Mouse (Mus musculus) intestine, embryonic 14.5 days (tissue): ENCODE data around the gene Fndc7. TPM values are rescaled to one million over a fixed set of nuclear protein-coding genes. Genes with fewer than 3 reads are reported as not detected.
"Not testable (repeated sequence)": the region's sequence is repeated elsewhere in the genome, so short reads cannot be mapped to it uniquely, and the experiment has no call there.

ENCODE experiments used
- ATAC-seq: fragments of 200-750 bp; cut with Nextera tagmentation; replicated peaks from 2 replicates; pipeline ENCODE4 v1.8.0; 2017; ENCODE audit warnings: low read depth, moderate number of reproducible peaks, moderate TSS enrichment, moderate library complexity; ENCODE audit not compliant: low FRiP score, low TSS enrichment
- DNase-seq: peaks from one replicate; pipeline ENCODE4 v3.0.0-alpha.2; 2018; ENCODE audit warnings: low spot score
- H3K27ac ChIP-seq: fragments of 300-500 bp; sonication (generic); 2 replicates; pipeline ENCODE4 v1.5.1; 2014; ENCODE audit warnings: low read depth, mild to moderate bottlenecking, control low read depth
- H3K27me3 ChIP-seq: fragments of 300-500 bp; sonication (generic); replicated peaks from 2 replicates; pipeline ENCODE4 v1.6.1; 2014; ENCODE audit warnings: low read length, control low read depth; ENCODE audit not compliant: control insufficient read depth, insufficient read depth
- H3K36me3 ChIP-seq: fragments of 300-500 bp; sonication (generic); 2 replicates; pipeline ENCODE4 v1.6.1; 2014; ENCODE audit warnings: low read length, control low read depth; ENCODE audit not compliant: control insufficient read depth, insufficient read depth
- H3K4me1 ChIP-seq: fragments of 300-500 bp; sonication (generic); replicated peaks from 2 replicates; pipeline ENCODE4 v1.6.1; 2014; ENCODE audit warnings: low read length, control low read depth, mixed read lengths; ENCODE audit not compliant: control insufficient read depth, insufficient read depth
- H3K4me2 ChIP-seq: fragments of 300-500 bp; sonication (generic); 2 replicates; pipeline ENCODE4 v1.6.1; 2014; ENCODE audit warnings: low read length
- H3K4me3 ChIP-seq: fragments of 300-500 bp; sonication (generic); 2 replicates; pipeline ENCODE4 v1.5.1; 2014; ENCODE audit warnings: low read depth, low read length, control low read depth, mixed read lengths
- H3K9ac ChIP-seq: fragments of 300-500 bp; sonication (generic); 2 replicates; pipeline ENCODE4 v1.6.1; 2014; ENCODE audit warnings: mild to moderate bottlenecking, low read length
- H3K9me3 ChIP-seq: fragments of 300-500 bp; sonication (generic); 2 replicates; pipeline ENCODE4 v1.6.1; 2016; ENCODE audit warnings: low read length, control low read depth; ENCODE audit not compliant: control insufficient read depth
- WGBS: fragments of 180-500 bp; shearing (Covaris S2); extraction: QIAGEN DNeasy Blood & Tissue Kit; methylation state at CpG from one replicate; pipeline ENCODE4 v1.1.7; 2014; 5-methylcytosine and 5-hydroxymethylcytosine counted together
- polyA plus RNA-seq: library from polyadenylated mRNA; unstranded; fragments of >200 nt; fragmentation: Nextera tagmentation; extraction: Ambion mirVana; gene quantifications from 2 replicates; pipeline ENCODE4 v1.2.1, GENCODE M21; 2014

Fndc7 gene
- polyA plus RNA-seq, 1 experiment from 2014 or later = 0.09 TPM

- Histone ChIP-seq H3K27me3 (no peaks in the 10 kb centered on the region), H3K9me3 (0 out of 2 replicates have a peak, but pooled peaks cover 3% of the 10 kb centered on the region), H3K4me3 (no peak overlapping the region), H3K4me1 (no peaks in the 10 kb centered on the region), H3K9ac (no peak overlapping the region), H3K36me3 (no peaks in the 10 kb centered on the region), H3K4me2 (no peak overlapping the region), H3K27ac (no peak overlapping the region)
- 92% methylated on average over 3 of the region's 3 CpGs for WGBS
- ATAC-seq (no peak), DNase-seq (no peak)
These were observed 24.1 kb downstream of the Fndc7 start for GRCm38 (mm10) chr3:108865676-108866075.

GRCm38 (mm10) chr3:108865129-108865528 lies 24.7 kb downstream of the Fndc7 start:
- no peaks in the 10 kb centered on the region for H3K36me3 ChIP-seq
- no peak overlapping the region for H3K4me3 ChIP-seq
- 51% methylated on average over 3 of the region's 3 CpGs for WGBS
- no peak overlapping the region for H3K9ac ChIP-seq
- no peaks in the 10 kb centered on the region for H3K4me1 ChIP-seq
- no peak overlapping the region for H3K4me2 ChIP-seq
- no peaks in the 10 kb centered on the region for H3K27me3 ChIP-seq
- DNase-seq (no peak), ATAC-seq (no peak)
- no peak overlapping the region for H3K27ac ChIP-seq
- 0 out of 2 replicates have a peak, but pooled peaks cover 3% of the 10 kb centered on the region for H3K9me3 ChIP-seq

GRCm38 (mm10) chr3:108863091-108863490 lies 26.7 kb downstream of the Fndc7 start:
- H3K36me3 ChIP-seq = no peaks in the 10 kb centered on the region
- H3K9me3 ChIP-seq = 0 out of 2 replicates have a peak, but pooled peaks cover 3% of the 10 kb centered on the region
- 75% methylated on average over 10 of the region's 10 CpGs for WGBS
- H3K9ac ChIP-seq = no peak overlapping the region
- H3K4me3 ChIP-seq = no peak overlapping the region
- no peak for ATAC-seq
- H3K27me3 ChIP-seq = no peaks in the 10 kb centered on the region
- no peak for DNase-seq
- no peak overlapping the region for H3K4me2 ChIP-seq
- peaks cover 6% of the 10 kb centered on the region for H3K4me1 ChIP-seq
- no peak overlapping the region for H3K27ac ChIP-seq

- not testable (repeated sequence) for ATAC-seq, H3K4me3 ChIP-seq, H3K27ac ChIP-seq, H3K9ac ChIP-seq, H3K4me2 ChIP-seq, H3K36me3 ChIP-seq, H3K27me3 ChIP-seq, H3K9me3 ChIP-seq, H3K4me1 ChIP-seq, DNase-seq
- WGBS = 89% methylated on average over 4 of the region's 4 CpGs
These were observed 27.5 kb downstream of the Fndc7 start for GRCm38 (mm10) chr3:108862282-108862681.

- Histone ChIP-seq H3K9me3 (no peaks in the 10 kb centered on the region), H3K36me3 (no peaks in the 10 kb centered on the region), H3K4me3 (no peak overlapping the region), H3K4me2 (no peak overlapping the region), H3K4me1 (peaks cover 9% of the 10 kb centered on the region), H3K27ac (no peak overlapping the region), H3K9ac (no peak overlapping the region), H3K27me3 (no peaks in the 10 kb centered on the region)
- ATAC-seq = no peak
- 74% methylated on average over 2 of the region's 2 CpGs for WGBS
- DNase-seq = no peak
These were observed 29.0 kb downstream of the Fndc7 start for GRCm38 (mm10) chr3:108860786-108861185.

GRCm38 (mm10) chr3:108858231-108858770 lies 31.5 kb downstream of the Fndc7 start:
- 38% methylated on average over 7 of the region's 7 CpGs for WGBS
- peak; percentile 54 for ATAC-seq
- Histone ChIP-seq H3K27me3 (no peaks in the 10 kb centered on the region), H3K9me3 (no peaks in the 10 kb centered on the region), H3K36me3 (no peaks in the 10 kb centered on the region), H3K9ac (no peak overlapping the region), H3K4me2 (no peak overlapping the region), H3K4me3 (no peak overlapping the region), H3K27ac (no peak overlapping the region), H3K4me1 (peaks cover 20% of the 10 kb centered on the region)
- DNase-seq = peak; percentile 56

GRCm38 (mm10) chr3:108857714-108858113 lies 32.1 kb downstream of the Fndc7 start:
- no peak for ATAC-seq

GRCm38 (mm10) chr3:108857124-108857470 lies 32.7 kb downstream of the Fndc7 start:
- WGBS = 43% methylated on average over 3 of the region's 3 CpGs
- ATAC-seq = no peak

More at GRCm38 (mm10) chr3:108857714-108858113, 32.1 kb downstream of the Fndc7 start:
- 89% methylated on average over 1 of the region's 1 CpGs for WGBS
- DNase-seq = no peak
- Histone ChIP-seq H3K27me3 (no peaks in the 10 kb centered on the region), H3K4me2 (no peak overlapping the region), H3K9ac (no peak overlapping the region), H3K9me3 (no peaks in the 10 kb centered on the region), H3K4me3 (no peak overlapping the region), H3K36me3 (no peaks in the 10 kb centered on the region), H3K27ac (no peak overlapping the region), H3K4me1 (peaks cover 20% of the 10 kb centered on the region)

GRCm38 (mm10) chr3:108856386-108857123 lies 33.3 kb downstream of the Fndc7 start:
- 50% methylated on average over 8 of the region's 8 CpGs for WGBS
- no peak overlapping the region for H3K4me3 ChIP-seq
- H3K36me3 ChIP-seq = no peaks in the 10 kb centered on the region
- no peaks in the 10 kb centered on the region for H3K27me3 ChIP-seq
- H3K9ac ChIP-seq = no peak overlapping the region
- H3K9me3 ChIP-seq = no peaks in the 10 kb centered on the region
- H3K27ac ChIP-seq = no peak overlapping the region
- DNase-seq (no peak), ATAC-seq (no peak)
- peaks cover 20% of the 10 kb centered on the region for H3K4me1 ChIP-seq
- no peak overlapping the region for H3K4me2 ChIP-seq

More at GRCm38 (mm10) chr3:108857124-108857470, 32.7 kb downstream of the Fndc7 start:
- no peak overlapping the region for H3K4me2 ChIP-seq
- H3K4me1 ChIP-seq = peaks cover 20% of the 10 kb centered on the region
- no peak overlapping the region for H3K27ac ChIP-seq
- H3K4me3 ChIP-seq = no peak overlapping the region
- no peak overlapping the region for H3K9ac ChIP-seq
- no peaks in the 10 kb centered on the region for H3K36me3 ChIP-seq
- no peaks in the 10 kb centered on the region for H3K9me3 ChIP-seq
- no peaks in the 10 kb centered on the region for H3K27me3 ChIP-seq
- no peak for DNase-seq
